Mouse (Mus musculus) c-Kit-positive CD71-positive TER-119-positive erythroid progenitor cells, embryonic 14.5 days (primary cell): ENCODE results near the gene Nuf2.
A peak's percentile ranks its signal among the peaks of the same experiment; 100 is the strongest.
"Not testable (repeated sequence)": the region's sequence is repeated elsewhere in the genome, so short reads cannot be mapped to it uniquely, and the experiment has no call there.

Experiments
- DNase-seq: peaks from one replicate; pipeline ENCODE4 v3.0.0-alpha.2; 2013; ENCODE audit warnings: low spot score

Nuf2 gene

GRCm38 (mm10) chr1:169530876-169531701 is at the start of gene Nuf2:
Gene Nuf2 (minus strand): TSS chr1:169531464.
- peak; percentile 99 for DNase-seq

GRCm38 (mm10) chr1:169579572-169579971 is 48.3 kb upstream of the Nuf2 start:
- DNase-seq = no peak

DNA sequence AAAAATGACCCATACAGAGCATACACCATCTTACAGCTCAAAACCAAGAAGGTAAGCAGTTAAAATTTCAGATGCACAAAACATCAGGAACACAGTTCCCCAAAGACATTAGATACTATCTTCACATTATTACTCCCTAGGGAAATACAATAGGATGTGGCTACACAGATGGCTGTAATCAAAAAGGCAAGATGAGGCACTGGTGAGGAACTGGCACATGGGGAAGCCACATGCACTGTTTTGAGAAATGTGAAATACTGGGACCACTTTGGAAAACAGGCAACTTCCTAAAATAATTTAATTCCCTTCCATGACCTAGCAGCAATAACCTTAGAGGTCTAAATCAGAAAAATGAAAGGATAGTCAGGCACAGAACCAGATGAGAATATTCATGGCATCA is 42.9 kb upstream of the Nuf2 start:
- no peak for DNase-seq

DNA sequence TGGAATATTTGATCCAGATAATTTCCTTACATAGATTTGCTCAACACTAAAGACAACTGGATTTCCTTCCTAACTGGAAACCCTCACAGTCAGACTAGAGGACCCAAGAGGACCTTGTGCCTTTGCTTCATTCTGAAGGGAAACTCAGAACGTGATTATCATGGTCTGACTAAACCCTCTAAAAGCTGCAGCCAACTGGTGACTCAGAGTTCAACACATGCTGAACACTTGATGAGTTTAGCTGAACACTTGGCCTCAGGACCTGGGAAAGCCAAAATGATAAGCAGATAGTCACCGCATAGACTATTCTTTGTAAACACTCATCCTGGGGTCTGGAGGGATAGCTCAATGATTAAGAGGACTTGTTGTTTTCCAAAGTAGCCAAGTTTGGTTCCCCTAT is 24.4 kb upstream of the Nuf2 start:
- no peak for DNase-seq

- DNase-seq = no peak
Observed at GRCm38 (mm10) chr1:169555019-169555418, 23.8 kb upstream of the Nuf2 start.

DNA sequence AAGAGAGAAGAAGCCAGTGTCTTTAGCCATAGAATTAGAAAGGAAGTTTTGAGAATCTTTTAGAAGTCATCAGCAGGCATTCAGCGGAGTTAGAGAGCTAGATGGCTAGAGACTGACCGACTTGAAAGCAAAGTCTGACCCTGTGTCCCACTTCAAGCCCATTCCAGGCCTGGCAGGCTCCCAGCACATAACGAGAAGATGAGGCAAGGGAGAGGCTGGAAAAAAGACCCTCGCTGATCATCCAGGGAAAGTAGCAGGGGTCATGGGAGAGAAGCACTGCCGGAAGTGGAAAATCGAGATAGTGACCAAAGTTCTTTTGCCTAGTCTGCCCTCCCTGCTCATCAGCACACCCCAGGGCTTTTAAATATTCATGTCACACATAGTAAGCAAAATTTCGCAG is 22.2 kb upstream of the Nuf2 start:
- DNase-seq = no peak

GRCm38 (mm10) chr1:169540415-169540814 is 9.2 kb upstream of the Nuf2 start:
- DNase-seq = no peak

GRCm38 (mm10) chr1:169531702-169532535 is 655 bp upstream of the Nuf2 start:
- DNase-seq = peak; percentile 64

DNA sequence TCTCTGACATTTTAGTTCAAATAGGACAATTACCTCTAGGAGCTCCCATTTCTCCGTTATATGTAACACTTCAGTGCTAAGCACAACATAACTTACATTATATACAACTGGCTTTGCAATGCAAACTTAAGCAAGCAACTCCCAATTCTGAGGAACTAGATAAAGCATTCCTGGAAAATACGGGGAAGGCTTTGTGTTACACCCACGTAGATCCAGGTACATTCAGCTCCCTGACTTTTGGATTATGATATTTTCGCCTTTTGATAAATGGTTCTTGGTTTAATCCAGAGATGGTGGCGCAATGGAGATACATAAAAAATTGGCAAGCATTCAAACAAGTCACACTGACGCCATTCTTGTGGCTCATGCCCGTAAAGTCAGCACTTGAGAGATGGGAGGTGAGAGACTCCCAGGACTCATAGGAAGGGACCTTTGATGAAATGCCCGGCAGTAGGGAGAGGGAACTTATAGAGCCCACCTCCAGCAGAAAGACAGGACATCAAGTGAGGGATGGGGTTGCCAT is 1.2 kb downstream of the Nuf2 start:
- DNase-seq = peak; percentile 63

- DNase-seq = no peak
Observed at GRCm38 (mm10) chr1:169526006-169526680, 5.1 kb downstream of the Nuf2 start.

GRCm38 (mm10) chr1:169519337-169519736 is 11.9 kb downstream of the Nuf2 start:
- DNase-seq = no peak

- DNase-seq = not testable (repeated sequence)
Observed at GRCm38 (mm10) chr1:169517899-169518517, 13.3 kb downstream of the Nuf2 start.

DNA sequence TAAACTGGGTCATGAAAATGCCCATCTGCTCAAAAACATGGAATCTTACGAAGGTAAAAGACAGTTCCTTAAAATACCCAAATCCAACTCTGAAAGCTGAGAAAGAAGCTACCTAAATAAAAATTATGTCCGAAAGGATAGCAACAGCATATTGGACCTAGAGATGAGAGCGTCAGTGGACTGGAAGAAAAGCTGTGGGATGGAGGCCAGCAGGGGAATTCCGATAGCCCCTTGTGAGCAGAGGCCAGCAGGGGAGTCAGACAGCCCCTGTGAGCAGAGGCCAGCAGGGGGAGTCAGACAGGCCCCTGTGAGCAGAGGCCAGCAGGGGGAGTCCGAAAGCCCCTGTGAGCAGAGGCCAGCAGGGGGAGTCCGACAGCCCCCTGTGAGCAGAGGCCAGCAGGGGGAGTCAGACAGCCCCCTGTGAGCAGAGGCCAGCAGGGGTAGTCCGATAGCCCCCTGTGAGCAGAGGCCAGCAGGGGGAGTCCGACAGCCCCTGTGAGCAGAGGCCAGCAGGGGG is 13.8 kb downstream of the Nuf2 start:
- DNase-seq = no peak

DNA sequence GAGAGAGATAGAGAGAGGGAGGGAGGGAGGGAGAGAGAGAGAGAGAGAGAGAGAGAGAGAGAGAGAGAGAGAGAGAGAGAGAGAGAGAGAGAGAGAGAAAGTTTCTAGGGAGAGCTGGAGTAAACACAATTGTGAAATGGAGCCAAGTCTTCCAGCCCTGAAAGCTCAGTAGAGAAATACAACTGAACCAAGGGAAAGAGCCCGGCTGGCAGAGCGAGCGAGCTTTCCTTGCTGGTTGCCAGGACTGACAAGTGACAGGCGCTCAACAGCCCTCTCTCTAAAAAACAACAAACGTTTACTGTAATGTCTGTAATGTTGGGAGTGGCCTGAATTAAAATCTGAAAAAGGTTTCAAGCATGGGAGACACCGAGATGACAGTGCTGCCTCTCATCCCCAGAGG is 24.9 kb downstream of the Nuf2 start:
- DNase-seq = no peak

GRCm38 (mm10) chr1:169502876-169503275 is 28.4 kb downstream of the Nuf2 start:
- DNase-seq = no peak

DNA sequence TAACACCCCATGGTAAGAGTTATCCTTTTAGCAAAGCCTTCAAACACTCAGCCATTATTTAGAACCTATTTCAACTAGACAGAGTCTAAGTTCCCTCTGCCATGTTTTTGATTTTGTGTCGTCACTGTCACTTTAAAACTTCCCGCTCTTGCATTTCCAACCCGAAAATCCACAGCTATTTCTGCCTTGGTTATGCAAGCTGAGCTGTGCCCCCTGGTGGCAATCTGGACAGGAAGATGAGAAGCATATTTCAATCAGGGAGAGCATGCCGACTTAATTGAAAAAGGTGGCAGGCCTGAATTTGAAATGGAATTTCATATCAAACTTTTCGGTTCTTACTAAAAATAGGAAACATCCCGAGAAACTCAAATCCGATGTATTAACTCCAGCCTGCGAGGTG is 35.6 kb downstream of the Nuf2 start:
- DNase-seq = no peak

GRCm38 (mm10) chr1:169491561-169491960 is 39.7 kb downstream of the Nuf2 start:
- DNase-seq = no peak

DNA sequence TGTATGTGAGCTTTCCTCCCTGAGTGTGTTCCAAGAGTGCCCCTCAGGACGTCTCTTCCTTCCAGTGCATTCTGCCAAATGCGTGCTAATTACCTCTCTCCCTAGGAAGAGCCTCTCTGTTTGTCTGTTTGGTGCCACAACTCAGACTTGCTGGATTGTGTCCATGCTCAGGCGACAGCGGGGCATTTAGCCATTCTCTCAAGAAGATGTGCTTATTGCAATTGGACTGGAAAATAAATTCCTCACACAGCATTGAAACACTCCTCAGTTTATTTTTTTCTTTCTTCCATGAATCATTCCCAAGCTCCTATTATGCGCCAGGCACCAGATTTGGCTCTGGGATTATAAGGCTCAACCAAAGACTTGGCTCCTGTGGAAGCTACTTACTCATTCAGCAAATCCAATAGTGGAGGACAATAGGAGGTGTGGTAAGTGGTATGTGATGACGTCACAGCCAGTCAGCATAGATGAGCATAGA is 45.8 kb downstream of the Nuf2 start:
- no peak for DNase-seq

- DNase-seq = no peak
Observed at GRCm38 (mm10) chr1:169484565-169484964, 46.7 kb downstream of the Nuf2 start.

- no peak for DNase-seq
Observed at GRCm38 (mm10) chr1:169482596-169483335, 48.5 kb downstream of the Nuf2 start.

DNA sequence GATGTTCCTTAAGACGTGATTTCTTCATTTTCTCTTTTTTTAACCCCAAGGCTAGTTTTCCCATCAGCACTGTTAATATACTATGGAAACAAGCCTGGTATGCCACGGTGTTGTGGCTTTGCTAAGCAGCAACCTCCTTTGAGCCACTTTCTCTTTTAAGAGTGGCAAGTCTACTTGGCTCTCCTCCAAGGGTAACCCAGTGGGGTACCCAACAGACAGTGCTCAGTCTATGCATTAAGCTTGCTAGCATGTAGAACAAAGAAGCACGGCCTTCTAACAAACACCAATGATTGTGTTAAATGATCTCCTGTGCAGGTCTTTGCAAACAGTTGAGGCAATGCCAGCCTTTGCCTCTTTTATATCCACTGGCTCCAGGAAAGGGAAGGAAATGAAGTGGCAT is 60.1 kb downstream of the Nuf2 start:
- DNase-seq = no peak
